ENCODE assay signal across 9 mouse cellular contexts in genomic region chr9:96326496-96326923, GRCm38 (mm10). TPM values are rescaled to one million over a fixed set of nuclear protein-coding genes. Genes with fewer than 3 reads are reported as not detected.
DNase-seq lines count a peak whose midpoint lies in the region; ATAC-seq lines count a peak whose summit lies in the region.
"Had no signal": no experiment of that assay in that cellular context is flagged by ENCODE, and none has a peak within 500 bp of the region (broad histone marks: within the 10 kb centered on the region; RNA-seq: fewer than 3 reads in every experiment).

No protein-coding gene starts in this region.

- H3K4me1 ChIP-seq in hindbrain, embryonic 16.5 days (ENCODE audit: control insufficient read depth, insufficient read depth, low read depth, low read length), result peaks cover 3% of the 10 kb centered on the region; the same call in 1 of the 2 replicates
- peaks cover 8% of the 10 kb centered on the region; the same call in 1 of the 2 replicates for H3K4me1 ChIP-seq in hindbrain, embryonic 14.5 days (replicated peaks; ENCODE audit: control insufficient read depth, insufficient read depth, low read length)
- H3K4me1 ChIP-seq: embryonic facial prominence, embryonic 12.5 days had no signal

- H3K27ac ChIP-seq in hindbrain, embryonic 16.5 days (ENCODE audit: low read depth, low read length), result peak overlapping the region; percentile 51; the same call in 1 of the 2 replicates
- no peak overlapping the region for H3K27ac ChIP-seq in hindbrain, embryonic 14.5 days
- H3K27ac ChIP-seq: embryonic facial prominence, embryonic 12.5 days had no signal

- no peak overlapping the region for H3K4me3 ChIP-seq in hindbrain, embryonic 16.5 days (ENCODE audit: low read length)
- H3K4me3 ChIP-seq in hindbrain, embryonic 14.5 days (replicated peaks; ENCODE audit: low read length), result no peak overlapping the region
- H3K4me3 ChIP-seq: embryonic facial prominence, embryonic 12.5 days had no signal

- no peak overlapping the region for H3K9ac ChIP-seq in hindbrain, embryonic 16.5 days (ENCODE audit: low read depth, low read length)
- no peak overlapping the region for H3K9ac ChIP-seq in hindbrain, embryonic 14.5 days
- H3K9ac ChIP-seq: embryonic facial prominence, embryonic 12.5 days had no signal

- DNase-seq in hindbrain, embryonic 14.5 days (ENCODE audit: low spot score), result no peak
- DNase-seq in adrenal gland, adult 8-10 months, result peak; percentile 61
- DNase-seq in fat pad, adult 2 months (ENCODE audit: extremely low read depth, low read depth, low spot score), result peak; percentile 84
- DNase-seq in kidney, postnatal 25 days, result peak; percentile 48 to 53
- peak; percentile 51 for DNase-seq in urinary bladder, adult 2 months (ENCODE audit: low spot score)
- DNase-seq in spleen, adult 18-20 months, result no peak

- no peak overlapping the region for H3K4me2 ChIP-seq in hindbrain, embryonic 16.5 days (ENCODE audit: low read length)
- no peak overlapping the region for H3K4me2 ChIP-seq in hindbrain, embryonic 14.5 days (replicated peaks)
- H3K4me2 ChIP-seq: embryonic facial prominence, embryonic 12.5 days had no signal

- 71% methylated on average over 6 of the region's 6 CpGs for WGBS in hindbrain, embryonic 16.5 days
- WGBS in hindbrain, embryonic 14.5 days, result 73% methylated on average over 6 of the region's 6 CpGs

- ATAC-seq in hindbrain, embryonic 16.5 days, result peak; percentile 69; the same call in 1 of the 2 replicates
- no peak for ATAC-seq in hindbrain, embryonic 14.5 days (ENCODE audit: low FRiP score)
- no peak for ATAC-seq in erythroblast, adult 5-6 weeks (replicated peaks; ENCODE audit: low FRiP score, poor library complexity, severe bottlenecking)

- no peaks in the 10 kb centered on the region for H3K36me3 ChIP-seq in hindbrain, embryonic 16.5 days (ENCODE audit: control insufficient read depth, insufficient read depth, low read length)
- peaks cover 16% of the 10 kb centered on the region; the same call in 1 of the 2 replicates for H3K36me3 ChIP-seq in hindbrain, embryonic 14.5 days (replicated peaks; ENCODE audit: control insufficient read depth, insufficient read depth)
- H3K36me3 ChIP-seq: embryonic facial prominence, embryonic 12.5 days had no signal

- no peaks in the 10 kb centered on the region for H3K27me3 ChIP-seq in hindbrain, embryonic 16.5 days (replicated peaks; ENCODE audit: control insufficient read depth, insufficient read depth, low read length)
- no peaks in the 10 kb centered on the region for H3K27me3 ChIP-seq in hindbrain, embryonic 14.5 days (ENCODE audit: control insufficient read depth, insufficient read depth, low read length)
- H3K27me3 ChIP-seq: embryonic facial prominence, embryonic 12.5 days had no signal

- no peaks in the 10 kb centered on the region for H3K9me3 ChIP-seq in hindbrain, embryonic 16.5 days (ENCODE audit: control insufficient read depth, low read length)
- H3K9me3 ChIP-seq in hindbrain, embryonic 14.5 days (ENCODE audit: control insufficient read depth, low read length), result no peaks in the 10 kb centered on the region
- H3K9me3 ChIP-seq: embryonic facial prominence, embryonic 12.5 days had no signal

RNA-seq across cellular contexts. Expression of gene Atp1b3, which starts 37.7 kb away (rescaled TPM):
- polyA plus RNA-seq in hindbrain, embryonic 16.5 days (2015; fragmentation: Nextera tagmentation; extraction: Ambion mirVana), result 193 and 199 TPM in 2 replicates
- 181 and 197 TPM in 2 replicates for polyA plus RNA-seq in hindbrain, embryonic 14.5 days (2014; fragmentation: Nextera tagmentation; extraction: Ambion mirVana)
- total RNA-seq in adrenal gland, adult 8-10 months (2022), result 100 to 1,000 TPM; 173 to 211 (median 196) TPM
- 120 and 149 TPM in 2 replicates for polyA plus RNA-seq in urinary bladder, adult 2 months (2012; rRNA removed)
- 55.0 and 62.6 TPM in 2 replicates for total RNA-seq in erythroblast, adult 5-6 weeks (2015; ENCODE audit: low replicate concordance)
- total RNA-seq in erythroblast, adult 5-6 weeks (2017; ENCODE audit: low replicate concordance), result 44.9 and 64.3 TPM in 2 replicates

Comparison
In these comparisons a context has a peak if more than half of its experiments do, and no peak if none do; other contexts are left out.
1. DNase-seq: peak in adrenal gland, adult 8-10 months (single experiment), fat pad, adult 2 months (single experiment), kidney, postnatal 25 days (2 of 2) and urinary bladder, adult 2 months (single experiment); none in hindbrain, embryonic 14.5 days (single experiment) and spleen, adult 18-20 months (0 of 2).